9 mouse cellular contexts compared by ENCODE assay signal in the genomic region with DNA sequence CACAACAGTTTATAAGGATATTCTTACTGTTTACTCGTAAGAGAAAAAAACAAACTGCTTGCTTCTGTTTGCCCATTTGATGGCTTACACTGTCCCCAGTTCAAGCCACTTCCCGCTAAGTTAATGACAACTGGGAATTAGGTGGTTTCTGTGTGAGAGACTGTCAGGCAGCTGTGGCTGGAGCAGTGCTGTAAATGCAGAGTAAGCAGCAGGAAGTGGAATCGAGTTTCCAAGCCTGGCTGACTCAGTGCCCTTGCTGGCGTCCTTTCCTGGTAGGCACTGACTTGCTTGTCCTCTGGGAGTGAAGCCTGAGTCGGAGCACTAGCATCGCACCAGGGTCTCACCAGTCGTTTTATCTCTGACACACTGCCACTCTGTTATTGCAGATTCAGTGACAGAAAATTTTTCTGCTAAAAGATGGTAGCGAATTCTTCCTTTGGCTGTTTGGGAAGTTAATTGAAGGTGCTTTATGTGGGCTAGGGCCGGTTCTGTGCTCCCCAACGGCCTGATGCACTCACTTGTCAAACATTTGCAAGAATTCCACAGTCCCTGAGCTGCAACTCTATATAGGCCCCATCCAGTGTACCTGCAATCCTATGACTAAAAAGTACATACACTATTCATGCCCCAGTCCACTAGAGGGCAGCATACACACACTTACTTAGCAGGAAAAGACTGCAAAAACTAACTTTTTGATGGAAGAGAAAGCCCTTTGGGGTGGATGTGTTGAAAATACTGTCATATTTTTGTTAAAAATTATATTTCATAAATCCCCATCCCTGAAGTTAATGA. TPM values are rescaled to one million over a fixed set of nuclear protein-coding genes. Genes with fewer than 3 reads are reported as not detected.
DNase-seq lines count a peak whose midpoint lies in the region; ATAC-seq and TF ChIP-seq lines count a peak whose summit lies in the region.
"Had no signal": no experiment of that assay in that cellular context is flagged by ENCODE, and none has a peak within 500 bp of the region (broad histone marks: within the 10 kb centered on the region; RNA-seq: fewer than 3 reads in every experiment).

No protein-coding gene starts in this region.

- peak; percentile 19 for TF ChIP-seq CTCF in ES-Bruce4 (IDR thresholded peaks at IDR 0.05; ENCODE audit: low read depth, low read length)
- TF ChIP-seq CTCF in forebrain, postnatal 0 days (IDR thresholded peaks at IDR 0.05; ENCODE audit: low read depth): peak; percentile 89

- no peak overlapping the region for H3K4me3 ChIP-seq in ES-Bruce4 (ENCODE audit: low read depth, low read length)
- no peak overlapping the region for H3K4me3 ChIP-seq in forebrain, postnatal 0 days (ENCODE audit: low read depth, low read length)
- no peak overlapping the region for H3K4me3 ChIP-seq in liver, embryonic 13.5 days (replicated peaks)
- H3K4me3 ChIP-seq: limb, embryonic 12.5 days had no signal

- H3K9me3 ChIP-seq in ES-Bruce4 (replicated peaks; ENCODE audit: control insufficient read depth, insufficient read depth, low read length, poor library complexity, severe bottlenecking): no peaks in the 10 kb centered on the region
- H3K9me3 ChIP-seq in forebrain, postnatal 0 days (ENCODE audit: low read length): no peaks in the 10 kb centered on the region
- H3K9me3 ChIP-seq in liver, embryonic 13.5 days (replicated peaks): no peaks in the 10 kb centered on the region
- H3K9me3 ChIP-seq: limb, embryonic 12.5 days had no signal

- peak; percentile 52 to 87 for DNase-seq in adrenal gland, adult (ENCODE audit: inconsistent age in 2 of 2, low spot score in 1 of 2)
- DNase-seq in adrenal gland, postnatal 4 days (ENCODE audit: low spot score in 2 of 2): no peak
- peak; percentile 64 for DNase-seq in c-Kit-positive CD71-positive TER-119-positive erythroid progenitor cells, embryonic 14.5 days (ENCODE audit: low spot score)
- peak; percentile 83 for DNase-seq in forebrain, postnatal 0 days
- peak; percentile 16 for DNase-seq in liver, embryonic 13.5 days
- peak; percentile 9 to 49 for DNase-seq in natural killer cell, adult 2 months (ENCODE audit: low spot score in 2 of 2)

- 0 out of 2 replicates have a peak, but pooled peaks have one; percentile 12 for TF ChIP-seq EP300 in ES-Bruce4 (IDR thresholded peaks at IDR 0.05; ENCODE audit: insufficient read depth, low read depth, low read length)

- no peak overlapping the region for H3K27ac ChIP-seq in ES-Bruce4 (ENCODE audit: insufficient read depth, low read length)
- H3K27ac ChIP-seq in forebrain, postnatal 0 days (ENCODE audit: low read depth, low read length): no peak overlapping the region
- no peak overlapping the region for H3K27ac ChIP-seq in liver, embryonic 13.5 days
- H3K27ac ChIP-seq: limb, embryonic 12.5 days had no signal

- no peaks in the 10 kb centered on the region for H3K4me1 ChIP-seq in ES-Bruce4 (ENCODE audit: control insufficient read depth, insufficient read depth, low read length)
- no peaks in the 10 kb centered on the region for H3K4me1 ChIP-seq in forebrain, postnatal 0 days (ENCODE audit: insufficient read depth)
- peaks cover 34% of the 10 kb centered on the region for H3K4me1 ChIP-seq in liver, embryonic 13.5 days (replicated peaks)
- H3K4me1 ChIP-seq: limb, embryonic 12.5 days had no signal

- no peak overlapping the region for H3K9ac ChIP-seq in ES-Bruce4 (ENCODE audit: low read depth, poor library complexity, severe bottlenecking)
- no peak overlapping the region for H3K9ac ChIP-seq in forebrain, postnatal 0 days
- no peak overlapping the region for H3K9ac ChIP-seq in liver, embryonic 13.5 days
- H3K9ac ChIP-seq: limb, embryonic 12.5 days had no signal

- H3K4me2 ChIP-seq in forebrain, postnatal 0 days (ENCODE audit: low read depth): no peak overlapping the region
- H3K4me2 ChIP-seq in liver, embryonic 13.5 days: no peak overlapping the region
- H3K4me2 ChIP-seq: limb, embryonic 12.5 days had no signal

- TF ChIP-seq POLR2A in ES-Bruce4 (IDR thresholded peaks at IDR 0.05; ENCODE audit: insufficient read depth, low read length): no peak

- no peaks in the 10 kb centered on the region for H3K27me3 ChIP-seq in ES-Bruce4 (ENCODE audit: control insufficient read depth, insufficient read depth, low read length, poor library complexity, severe bottlenecking)
- H3K27me3 ChIP-seq in forebrain, postnatal 0 days (ENCODE audit: insufficient read depth, low read length): no peaks in the 10 kb centered on the region
- no peaks in the 10 kb centered on the region for H3K27me3 ChIP-seq in liver, embryonic 13.5 days
- H3K27me3 ChIP-seq: limb, embryonic 12.5 days had no signal

- 54% methylated on average over 10 of the region's 10 CpGs for WGBS in forebrain, postnatal 0 days
- WGBS in liver, embryonic 13.5 days (ENCODE audit: insufficient replicate concordance): 42% methylated on average over 10 of the region's 10 CpGs

- H3K36me3 ChIP-seq in ES-Bruce4 (ENCODE audit: control insufficient read depth, insufficient read depth, low read length, poor library complexity, severe bottlenecking): no peaks in the 10 kb centered on the region
- H3K36me3 ChIP-seq in forebrain, postnatal 0 days (ENCODE audit: insufficient read depth): peaks cover 4% of the 10 kb centered on the region; the same call in 1 of the 2 replicates
- 0 out of 2 replicates have a peak, but pooled peaks cover 3% of the 10 kb centered on the region for H3K36me3 ChIP-seq in liver, embryonic 13.5 days
- H3K36me3 ChIP-seq: limb, embryonic 12.5 days had no signal

- peak; percentile 85 for ATAC-seq in forebrain, postnatal 0 days
- ATAC-seq in inflammation-experienced regulatory T-cells, adult 6 months: peak; percentile 82
- ATAC-seq in liver, embryonic 13.5 days (ENCODE audit: low read depth): peak; percentile 25; the same call in 1 of the 2 replicates

RNA-seq across cellular contexts. Expression of a gene that starts 24.3 kb away (rescaled TPM):
- 100 to 1,000 TPM in 1 of 2 experiments, 10 to 100 TPM in 1; 98.9 to 110 TPM for total RNA-seq in adrenal gland, postnatal 4 days (2021)
- 78.3 and 99.4 TPM in 2 replicates for polyA plus RNA-seq in ES-Bruce4 (2011; ENCODE audit: insufficient read depth, insufficient read length, low read depth, missing spikeins)
- total RNA-seq in forebrain, postnatal 0 days (2014; rRNA removed): 160 and 169 TPM in 2 replicates
- polyA plus RNA-seq in forebrain, postnatal 0 days (2015; fragmentation: Nextera tagmentation; extraction: Ambion mirVana): 318 and 351 TPM in 2 replicates
- polyA plus RNA-seq in inflammation-experienced regulatory T-cells, adult 6 months (2017; shearing (Covaris generic)): 10 to 100 TPM; 21.5 to 33.8 (median 23.1) TPM
- 31.6 and 37.1 TPM in 2 replicates for polyA plus RNA-seq in liver, embryonic 13.5 days (2015; fragmentation: Nextera tagmentation; extraction: Ambion mirVana)

RNA-seq across cellular contexts. Expression of a gene that starts 49.9 kb away (rescaled TPM):
- 1 to 10 TPM; 2.5 TPM for total RNA-seq in adrenal gland, postnatal 4 days (2021)
- 8.8 and 8.9 TPM in 2 replicates for polyA plus RNA-seq in ES-Bruce4 (2011; ENCODE audit: insufficient read depth, insufficient read length, low read depth, missing spikeins)
- total RNA-seq in forebrain, postnatal 0 days (2014; rRNA removed): 5.1 and 10.2 TPM in 2 replicates
- polyA plus RNA-seq in forebrain, postnatal 0 days (2015; fragmentation: Nextera tagmentation; extraction: Ambion mirVana): 2.7 and 3.3 TPM in 2 replicates
- not detected for polyA plus RNA-seq in inflammation-experienced regulatory T-cells, adult 6 months (2017; shearing (Covaris generic))
- polyA plus RNA-seq in liver, embryonic 13.5 days (2015; fragmentation: Nextera tagmentation; extraction: Ambion mirVana): 0.25 and 0.37 TPM in 2 replicates

Comparison
In these comparisons a context has a peak if more than half of its experiments do, and no peak if none do; other contexts are left out.
1. DNase-seq: peak in adrenal gland, adult (2 of 2), c-Kit-positive CD71-positive TER-119-positive erythroid progenitor cells, embryonic 14.5 days (single experiment), forebrain, postnatal 0 days (single experiment), liver, embryonic 13.5 days (single experiment) and natural killer cell, adult 2 months (2 of 2); none in adrenal gland, postnatal 4 days (0 of 2).
2. ATAC-seq: peak in every context shown above with its lines; median percentile 85 in forebrain, postnatal 0 days; 82 in inflammation-experienced regulatory T-cells, adult 6 months; 25 in liver, embryonic 13.5 days.